Mouse (Mus musculus) neural tube, embryonic 10.5 days (tissue): ENCODE measurements around the gene Gba.

Source experiments
- DNase-seq: peaks from one replicate; pipeline ENCODE4 v3.0.0-alpha.2; 2017; ENCODE audit warnings: low spot score; ENCODE audit errors: extremely low spot score

Gba gene

DNA sequence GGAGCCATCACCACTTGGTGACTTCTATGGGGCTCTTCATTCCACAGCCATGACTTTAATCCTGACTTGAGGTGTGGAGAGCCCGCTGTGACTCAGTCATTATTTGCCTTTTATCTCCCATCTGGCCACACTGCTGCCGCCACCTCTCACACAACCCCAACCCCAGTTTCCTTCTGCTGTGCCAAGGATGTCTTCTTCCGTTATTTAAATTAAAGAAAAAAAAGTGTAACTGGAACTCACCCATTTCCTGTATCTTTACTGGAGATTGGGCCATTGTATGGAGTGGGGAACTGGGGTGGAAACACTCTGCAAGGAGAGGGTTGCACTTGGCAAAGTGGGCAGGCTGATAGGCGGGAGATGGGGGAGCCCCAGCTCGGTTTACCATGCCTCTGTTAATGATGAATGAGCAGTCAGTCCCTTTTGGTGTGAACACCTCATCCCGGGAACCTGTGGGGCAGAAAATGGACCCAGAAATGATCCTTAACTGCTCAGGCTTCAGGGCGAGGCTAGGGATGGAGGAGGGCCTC lies 20.1 kb upstream of the Gba start:
- DNase-seq, result no peak

DNA sequence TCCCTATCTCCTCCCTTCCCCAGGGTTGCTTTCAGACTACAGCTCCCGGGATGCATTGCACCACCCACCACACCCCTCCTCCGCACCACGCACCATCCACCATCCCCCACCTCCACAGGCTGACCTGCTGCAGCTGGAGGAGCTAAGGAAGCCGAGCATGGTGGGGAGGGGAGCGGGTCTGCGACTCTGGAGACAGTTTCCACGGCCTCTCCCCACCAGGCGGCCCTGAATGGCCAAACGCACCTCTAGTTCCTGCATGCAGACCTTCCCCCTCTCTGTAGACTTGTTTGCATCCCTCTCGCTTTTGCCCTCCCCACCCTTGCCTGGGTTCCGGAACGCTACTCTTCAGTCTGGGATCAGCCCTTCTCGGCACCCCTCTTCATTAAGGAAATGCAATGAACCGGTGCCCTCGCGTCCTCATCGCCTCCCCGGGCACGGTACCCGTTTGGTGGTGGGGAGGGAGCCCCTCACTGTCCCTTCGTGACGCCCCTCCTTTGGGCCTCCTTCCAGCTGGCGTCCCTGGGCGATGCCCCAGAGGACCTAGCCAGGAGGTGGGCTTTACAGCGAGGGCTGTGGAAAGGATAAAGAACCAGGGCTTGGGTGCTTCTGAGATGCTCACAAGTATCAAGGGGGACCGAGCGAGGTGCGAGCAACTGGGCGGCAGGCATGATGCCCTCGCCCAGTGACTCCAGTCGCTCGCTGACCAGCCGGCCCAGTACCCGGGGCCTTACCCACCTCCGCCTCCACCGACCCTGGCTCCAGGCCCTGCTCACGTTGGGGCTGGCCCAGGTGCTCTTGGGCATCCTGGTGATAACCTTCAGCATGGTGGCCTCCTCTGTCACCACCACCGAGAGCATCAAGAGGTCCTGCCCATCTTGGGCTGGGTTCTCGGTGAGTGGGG lies 19.4 kb upstream of the Gba start, which contains the start of gene Fam189b:
TSS of gene Fam189b (plus strand) at position 86 of the 901 bp plus-strand sequence.
- peak; percentile 83 for DNase-seq

DNA sequence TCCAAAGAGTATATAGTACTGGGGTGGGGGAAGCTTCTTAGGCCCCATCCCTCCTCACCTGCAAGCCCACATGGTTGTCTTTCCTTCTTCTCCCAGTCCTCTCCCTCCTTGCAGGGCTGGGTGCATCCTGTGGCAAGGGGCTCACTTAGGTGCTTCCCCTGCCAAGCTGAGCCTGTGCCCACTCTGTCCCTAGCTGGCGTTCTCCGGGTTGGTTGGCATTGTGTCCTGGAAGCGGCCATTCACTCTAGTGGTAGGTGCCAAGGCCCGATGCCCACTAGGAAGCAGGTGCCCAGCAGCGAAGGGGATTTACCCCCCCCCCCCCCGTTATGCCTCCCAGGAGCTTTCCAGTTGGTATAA lies 18.8 kb upstream of the Gba start:
- no peak for DNase-seq

DNA sequence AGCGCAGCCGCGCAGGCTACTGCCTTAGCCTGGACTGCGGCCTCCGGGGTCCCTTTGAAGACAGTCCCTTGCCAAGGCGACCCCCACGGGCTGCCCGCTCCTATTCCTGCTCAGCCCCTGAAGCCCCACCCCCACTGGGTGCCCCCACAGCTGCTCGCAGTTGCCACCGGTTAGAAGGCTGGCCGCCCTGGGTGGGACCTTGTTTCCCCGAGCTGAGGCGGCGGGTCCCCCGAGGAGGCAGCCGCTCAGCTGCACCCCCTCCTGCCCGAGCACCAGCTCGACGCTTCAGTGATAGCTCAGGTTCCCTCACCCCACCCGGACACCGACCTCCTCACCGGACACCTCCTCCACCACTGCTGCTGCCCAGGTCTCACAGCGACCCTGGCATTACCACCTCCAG lies 15.5 kb upstream of the Gba start:
- no peak for DNase-seq

DNA sequence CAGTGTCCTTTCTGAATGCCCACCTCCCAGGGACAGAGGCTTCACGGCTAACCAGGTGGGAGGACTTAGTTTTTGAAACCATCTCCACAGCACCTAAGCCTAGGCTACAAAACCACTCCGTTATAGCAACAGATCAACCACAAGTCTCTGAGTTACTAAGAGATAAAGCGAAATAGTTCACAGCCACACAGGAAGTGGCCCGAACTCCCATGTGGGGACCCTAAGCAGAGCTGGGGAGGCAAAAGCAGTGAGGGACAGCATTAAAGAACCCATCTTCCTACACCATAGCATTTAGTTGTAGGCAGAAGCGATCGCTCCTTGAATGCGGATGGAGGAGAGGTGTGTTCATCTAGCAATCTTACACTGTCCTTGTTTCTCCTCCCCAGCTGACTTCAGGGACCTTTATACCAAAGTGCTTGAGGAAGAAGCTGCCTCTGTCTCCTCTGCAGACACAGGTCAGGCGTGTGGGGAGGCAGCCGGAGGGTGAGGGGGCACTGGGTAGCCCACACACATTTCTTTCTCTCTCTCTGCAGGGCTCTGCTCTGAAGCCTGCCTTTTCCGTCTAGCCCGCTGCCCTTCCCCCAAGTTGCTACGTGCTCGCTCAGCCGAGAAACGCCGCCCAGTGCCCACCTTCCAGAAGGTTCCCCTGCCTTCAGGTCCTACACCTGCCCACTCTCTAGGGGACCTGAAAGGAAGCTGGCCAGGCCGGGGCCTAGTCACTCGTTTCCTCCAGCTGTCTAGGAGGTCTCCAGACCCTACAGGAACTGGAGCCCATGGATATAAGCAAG lies 14.8 kb upstream of the Gba start:
- DNase-seq, result no peak

DNA sequence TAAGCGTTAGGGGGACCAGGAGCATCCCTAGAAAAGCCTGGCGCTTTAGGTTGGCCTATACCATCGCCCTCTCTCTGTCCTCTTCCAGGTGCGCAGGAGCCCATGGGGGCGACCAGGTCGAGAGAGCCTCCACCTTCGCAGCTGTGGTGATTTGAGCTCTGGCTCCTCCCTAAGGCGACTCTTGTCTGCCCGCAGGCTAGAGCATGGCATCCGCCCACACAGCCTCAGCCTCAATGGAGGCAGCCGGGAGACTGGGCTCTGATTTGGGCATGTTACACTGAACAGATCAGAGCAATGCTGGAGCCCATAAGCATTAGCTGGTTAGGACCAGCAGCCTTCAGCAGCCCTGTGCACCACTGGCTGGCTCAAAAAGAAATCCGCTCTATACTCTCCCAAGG lies 14.3 kb upstream of the Gba start:
- DNase-seq, result no peak

DNA sequence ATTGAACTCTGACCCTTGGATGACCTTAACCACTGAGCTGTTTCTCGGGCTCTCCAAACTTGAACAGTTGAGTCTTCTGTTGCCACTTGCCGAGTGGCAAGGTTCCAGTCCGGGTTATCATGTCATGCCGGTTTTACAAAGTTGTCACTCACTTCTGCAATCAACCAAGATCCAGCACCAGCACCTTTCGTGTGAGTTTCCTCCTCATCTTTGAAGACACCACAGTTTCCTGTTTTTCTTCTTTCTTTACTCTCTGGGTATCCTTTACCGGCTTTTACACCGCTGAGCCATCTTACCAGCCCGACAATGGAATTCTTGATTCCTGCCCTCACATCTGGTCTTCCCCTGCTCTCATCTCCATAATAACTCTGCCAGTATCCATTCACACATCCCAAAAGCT lies 12.3 kb upstream of the Gba start:
- no peak for DNase-seq

DNA sequence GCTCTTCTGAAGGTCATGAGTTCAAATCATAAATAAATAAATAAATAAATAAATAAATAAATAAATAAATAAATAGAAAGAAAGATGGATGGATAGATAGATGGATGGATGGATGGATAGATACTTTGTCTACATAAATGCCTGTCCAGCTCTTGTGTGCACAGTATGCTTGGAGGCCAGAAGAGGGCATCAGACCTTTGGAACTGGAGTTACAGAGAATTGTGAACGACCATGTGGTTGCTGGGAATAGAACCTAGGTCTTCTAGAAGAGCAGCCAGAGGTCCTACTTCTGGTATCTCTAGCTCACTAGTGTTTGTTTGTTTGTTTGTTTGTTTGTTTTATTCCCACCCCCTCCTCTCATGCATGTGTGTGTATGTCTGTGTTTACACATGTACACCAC lies 9.4 kb upstream of the Gba start:
- DNase-seq, result no peak

DNA sequence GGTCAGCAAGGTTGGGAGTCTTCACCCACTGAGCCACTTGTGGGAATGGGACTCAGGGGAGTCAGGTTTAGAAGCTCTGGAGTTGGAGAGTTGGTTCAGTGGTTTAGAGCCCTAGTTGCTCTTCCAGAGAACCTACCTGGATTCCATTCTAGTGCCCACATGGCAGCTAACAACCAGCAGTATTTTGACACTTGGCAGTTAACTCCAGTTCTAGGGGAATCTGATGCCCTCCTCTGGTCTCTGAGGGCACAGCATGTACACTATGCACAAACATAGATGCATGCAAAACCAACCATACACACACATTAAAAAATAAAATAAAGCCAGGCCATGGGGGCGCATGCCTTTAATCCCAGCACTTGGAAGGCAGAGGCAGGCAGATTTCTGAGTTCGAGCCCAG lies 8.9 kb upstream of the Gba start:
- DNase-seq, result no peak

DNA sequence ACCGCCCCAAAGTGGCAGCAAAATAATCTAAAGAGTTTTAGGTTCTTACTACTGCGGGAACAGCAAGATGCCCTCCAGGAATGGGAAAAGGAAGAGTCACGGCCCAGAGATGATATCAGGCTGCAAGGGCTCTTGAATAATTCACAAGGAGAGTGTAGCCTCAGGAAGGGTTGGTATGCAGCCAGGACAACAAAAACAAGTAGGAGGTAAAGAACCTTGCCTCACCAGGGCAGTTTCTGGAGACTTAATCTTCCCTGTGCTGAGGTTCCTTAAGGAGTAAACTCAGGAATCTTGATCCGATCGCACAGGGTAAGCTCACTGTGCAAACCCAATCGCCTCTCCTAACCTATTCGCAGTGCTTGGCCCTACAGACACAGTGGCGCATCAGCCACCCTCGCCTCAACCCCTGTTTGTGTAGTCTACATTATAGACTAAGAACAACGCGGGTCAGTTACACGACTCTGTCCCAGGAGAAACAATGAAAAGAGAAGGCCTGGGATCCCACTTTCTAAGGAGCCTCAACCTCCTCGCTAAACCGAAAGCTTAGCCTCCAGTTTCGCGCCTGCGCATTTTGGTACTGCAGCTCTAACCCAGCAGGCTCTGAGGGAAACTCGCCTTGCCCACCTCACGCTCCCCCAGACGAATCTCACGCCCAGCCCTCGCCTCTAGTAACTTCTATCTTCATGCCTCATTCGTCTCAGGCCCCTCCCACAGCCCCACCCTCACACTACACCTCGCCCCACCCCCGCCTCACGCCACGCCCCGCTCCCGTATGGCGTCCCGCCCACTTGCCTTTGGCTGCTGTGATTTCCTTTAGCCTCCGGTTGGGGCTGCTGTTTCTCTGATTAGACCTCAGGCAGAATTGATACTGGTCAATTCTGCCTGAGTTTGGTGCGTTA lies 6.5 kb upstream of the Gba start:
- DNase-seq, result peak; percentile 93

DNA sequence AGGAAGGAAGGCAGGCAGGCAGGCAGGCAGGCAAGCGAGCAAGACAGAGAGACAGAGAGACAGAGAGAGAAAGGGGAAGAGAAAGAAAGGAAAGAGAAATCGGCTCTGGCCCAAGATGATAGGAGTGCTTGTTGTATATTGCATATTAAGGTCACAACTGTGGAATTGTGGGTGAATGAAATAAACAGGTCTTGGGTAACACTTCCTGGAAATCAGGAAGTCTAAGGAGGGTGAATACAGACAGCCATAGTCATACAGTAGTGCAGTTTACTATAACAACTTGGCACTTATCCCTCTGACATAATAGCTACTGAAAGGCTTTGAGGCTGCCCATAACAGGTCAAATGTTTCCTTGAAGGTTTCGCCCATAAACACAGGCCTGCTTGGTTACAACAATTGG lies 2.9 kb upstream of the Gba start:
- DNase-seq, result no peak

DNA sequence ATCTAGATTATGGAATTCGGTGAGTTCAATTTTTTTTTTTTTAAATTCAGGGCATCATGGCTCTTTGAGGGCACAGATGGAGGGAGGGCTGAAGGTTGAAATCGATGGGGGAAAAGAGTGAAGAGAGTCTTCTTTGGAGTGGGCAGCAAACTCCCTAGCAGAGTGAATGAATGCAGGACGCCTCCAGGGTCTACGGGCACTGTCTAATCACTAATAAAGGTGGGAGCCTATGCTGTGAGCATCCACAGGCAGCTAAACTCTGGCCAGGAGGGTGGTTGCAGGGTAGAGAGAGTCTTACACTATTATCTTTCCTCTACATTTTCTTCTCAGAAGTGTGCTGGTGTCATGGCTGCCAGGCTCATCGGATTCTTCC lies 400 bp downstream of the Gba start:
- no peak for DNase-seq

DNA sequence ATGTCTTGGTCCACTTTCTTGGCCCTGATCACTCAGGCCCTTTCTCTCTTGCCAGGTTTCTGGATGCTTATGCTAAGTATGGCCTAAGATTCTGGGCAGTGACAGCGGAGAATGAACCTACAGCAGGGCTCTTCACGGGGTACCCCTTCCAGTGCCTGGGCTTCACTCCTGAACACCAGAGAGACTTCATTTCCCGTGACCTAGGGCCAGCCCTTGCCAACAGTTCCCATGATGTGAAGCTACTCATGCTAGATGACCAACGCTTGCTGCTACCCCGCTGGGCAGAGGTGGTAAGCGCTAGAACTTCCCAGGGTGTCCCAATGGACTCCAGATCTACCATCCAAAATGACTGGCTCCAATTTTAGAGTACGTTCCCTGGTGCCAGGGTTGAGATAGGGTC lies 3.4 kb downstream of the Gba start:
- DNase-seq, result no peak

DNA sequence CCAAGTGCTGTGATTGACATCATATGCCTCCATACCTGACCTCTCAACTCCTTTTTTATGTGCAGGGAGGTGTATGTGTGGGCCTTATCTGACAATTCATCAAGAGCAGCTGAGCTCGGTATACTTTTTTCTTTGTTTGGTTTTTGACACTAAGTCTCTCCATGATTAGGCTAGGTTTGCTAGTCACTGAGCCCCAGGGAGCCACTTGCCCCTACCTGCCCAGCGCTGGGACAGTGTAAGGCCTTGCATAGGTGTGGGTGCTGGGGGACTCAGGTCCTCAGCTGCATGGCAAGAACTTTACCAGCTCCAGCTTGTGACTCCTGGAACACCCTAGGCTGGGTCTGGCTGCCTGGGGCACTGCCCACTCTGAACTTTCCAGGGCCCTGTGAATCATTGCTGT lies 4.0 kb downstream of the Gba start:
- no peak for DNase-seq

DNA sequence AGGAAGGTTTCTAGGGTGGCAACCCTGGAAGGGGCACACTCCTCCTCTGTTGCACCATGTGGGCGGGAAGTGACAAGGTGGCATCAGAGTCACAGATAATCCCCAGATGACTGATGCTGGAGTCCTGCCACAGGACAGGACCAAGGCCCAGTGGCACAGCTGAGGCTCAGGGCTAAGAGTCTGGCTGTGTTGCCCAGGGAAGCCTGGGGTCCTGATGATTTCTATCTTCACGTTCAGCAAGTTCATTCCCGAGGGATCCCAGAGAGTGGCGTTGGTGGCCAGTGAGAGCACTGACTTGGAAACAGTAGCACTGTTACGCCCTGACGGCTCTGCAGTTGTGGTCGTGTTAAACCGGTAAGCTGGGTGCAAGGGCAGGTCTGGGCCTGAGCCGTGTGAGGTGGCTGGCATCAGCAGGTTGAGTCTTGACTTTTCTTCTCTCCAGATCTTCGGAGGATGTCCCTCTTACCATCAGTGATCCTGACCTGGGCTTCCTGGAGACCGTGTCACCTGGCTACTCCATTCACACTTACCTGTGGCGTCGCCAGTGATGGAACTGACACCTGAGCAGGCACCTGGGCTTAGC lies 5.4 kb downstream of the Gba start:
- DNase-seq, result no peak

DNA sequence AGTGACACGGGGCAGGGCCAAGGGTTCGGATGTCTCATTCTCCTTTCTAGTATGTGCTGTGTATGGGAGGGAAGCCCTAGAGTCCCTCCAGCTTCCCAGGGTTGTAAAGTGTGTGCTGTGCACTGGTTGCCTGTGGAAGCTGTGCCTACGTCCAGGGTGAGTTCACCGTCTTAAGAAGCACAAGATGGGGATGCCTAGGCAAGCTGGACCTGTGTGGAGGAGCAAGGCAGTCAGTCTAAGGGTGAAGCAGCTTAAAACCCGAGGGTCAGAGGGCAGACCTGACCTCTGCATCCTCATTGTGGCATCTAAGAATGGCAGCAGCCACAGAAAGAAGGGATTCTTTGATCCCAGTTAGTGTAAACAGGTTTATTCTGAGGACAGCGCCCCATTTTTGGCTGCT lies 6.0 kb downstream of the Gba start:
- DNase-seq, result no peak

DNA sequence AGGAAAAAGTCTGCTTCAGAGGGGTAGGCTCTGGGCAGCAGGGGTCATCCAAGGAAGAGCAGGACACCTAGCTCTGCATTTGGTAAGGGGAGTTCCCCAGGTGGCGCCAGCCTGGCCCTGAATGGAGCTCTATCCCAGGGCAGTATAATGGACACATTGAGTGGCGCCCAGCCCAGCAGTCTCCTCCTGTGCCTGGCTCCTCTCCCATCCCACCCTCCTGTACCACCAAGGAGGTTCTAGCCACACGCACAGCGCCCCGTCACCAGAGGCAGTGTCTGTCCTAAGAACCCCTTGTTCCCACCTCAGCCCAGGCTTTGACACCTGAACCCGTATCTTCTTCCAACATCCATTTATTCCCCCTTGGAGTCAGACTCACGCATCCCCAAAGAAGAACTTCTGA lies 7.0 kb downstream of the Gba start:
- DNase-seq, result no peak

DNA sequence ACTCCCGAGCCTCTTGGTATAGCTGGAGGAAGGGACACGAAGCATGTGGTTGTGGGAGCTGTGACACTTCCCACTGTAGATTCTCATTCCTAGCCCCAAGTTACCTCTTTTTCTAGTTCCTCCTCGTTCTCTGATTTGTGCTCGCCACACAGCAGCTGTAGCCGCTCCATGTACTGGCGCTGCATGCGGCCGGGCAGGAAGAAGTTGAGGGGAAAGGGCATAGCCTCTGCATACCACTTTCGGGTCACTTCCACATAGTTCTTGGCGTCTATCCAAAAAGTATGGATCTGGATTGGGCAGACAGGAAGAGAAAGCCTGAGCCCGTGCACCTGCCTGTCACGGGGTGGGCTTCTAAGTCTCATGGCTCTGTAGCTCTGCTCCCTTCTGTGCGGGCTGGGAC lies 7.4 kb downstream of the Gba start:
- DNase-seq, result no peak

DNA sequence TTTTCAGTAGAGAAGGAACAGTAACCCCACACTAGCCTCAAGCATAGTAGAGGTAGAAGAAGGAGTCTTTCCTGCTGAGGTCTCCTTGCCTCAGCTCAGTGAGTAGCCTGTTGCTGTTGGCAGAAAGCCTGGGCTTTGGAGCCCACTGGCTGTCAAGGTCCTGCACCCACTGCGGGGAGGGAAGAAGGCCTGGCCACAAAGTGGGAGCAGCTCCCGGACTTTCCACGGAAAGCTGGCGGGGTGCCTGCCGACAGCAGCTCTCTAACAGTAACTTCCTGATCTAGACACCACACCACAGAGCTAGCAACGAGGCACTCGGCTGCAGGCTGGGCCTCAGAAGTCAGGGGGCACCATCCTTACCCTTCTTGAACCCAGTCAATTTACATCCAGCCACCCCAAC lies 8.0 kb downstream of the Gba start:
- no peak for DNase-seq

DNA sequence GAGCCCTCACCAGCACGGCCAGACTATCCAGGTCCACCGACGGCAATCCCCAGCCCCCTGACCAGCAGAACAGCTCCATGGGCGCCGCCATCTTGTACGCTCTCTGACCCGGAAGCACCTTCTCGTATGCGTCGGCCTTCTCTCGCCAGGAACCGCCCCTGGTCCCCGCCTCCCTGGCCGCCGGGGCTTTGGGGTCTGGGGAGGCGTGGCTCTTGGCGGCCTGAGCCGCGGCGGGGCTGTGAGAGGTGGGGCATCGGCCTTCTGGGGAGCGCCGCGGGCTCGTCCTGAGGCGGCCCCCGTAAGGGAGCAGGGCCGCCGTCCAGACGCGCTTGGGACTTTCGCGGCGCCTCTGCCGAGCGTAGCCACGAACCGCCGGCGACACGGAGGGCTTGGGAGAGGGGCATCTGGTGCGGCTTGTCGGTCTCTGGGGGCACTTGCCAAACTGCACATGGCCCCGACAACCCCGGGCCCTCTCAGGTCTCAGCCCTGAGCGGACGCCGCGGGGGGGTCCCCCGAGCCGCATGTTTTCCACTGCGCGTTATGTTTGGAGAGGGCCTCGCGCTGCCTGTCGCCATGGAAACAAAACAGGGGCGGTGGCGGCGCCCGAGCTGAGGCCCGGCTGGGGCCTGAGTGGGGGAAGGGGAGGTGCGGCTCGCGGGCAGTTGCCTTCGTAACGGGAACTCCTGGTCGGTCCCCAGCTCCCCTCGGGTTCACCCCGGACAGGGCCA lies 11.2 kb downstream of the Gba start:
- peak; percentile 92 for DNase-seq
